In genomic region chr10:20171209-20171608, GRCm38 (mm10) we compare ENCODE assay signal across 9 mouse cellular contexts. TPM values are rescaled to one million over a fixed set of nuclear protein-coding genes. Genes with fewer than 3 reads are reported as not detected.
DNase-seq lines count a peak whose midpoint lies in the region; ATAC-seq and TF ChIP-seq lines count a peak whose summit lies in the region.
"Had no signal": no experiment of that assay in that cellular context is flagged by ENCODE, and none has a peak within 500 bp of the region (broad histone marks: within the 10 kb centered on the region; RNA-seq: fewer than 3 reads in every experiment).

No protein-coding gene starts in this region.

- H3K4me1 ChIP-seq in intestine, embryonic 14.5 days (replicated peaks; ENCODE audit: control insufficient read depth, insufficient read depth, low read length): peaks cover 13% of the 10 kb centered on the region; the same call in 1 of the 2 replicates
- H3K4me1 ChIP-seq in intestine, embryonic 15.5 days (replicated peaks): peaks cover 22% of the 10 kb centered on the region
- H3K4me1 ChIP-seq in embryonic facial prominence, embryonic 13.5 days: peaks cover 19% of the 10 kb centered on the region
- H3K4me1 ChIP-seq in kidney, adult 2 months (ENCODE audit: control insufficient read depth, insufficient read depth, low read length): peaks cover 32% of the 10 kb centered on the region
- peaks cover 6% of the 10 kb centered on the region for H3K4me1 ChIP-seq in midbrain, postnatal 0 days (ENCODE audit: insufficient read depth, low read length)

- no peak overlapping the region for H3K4me3 ChIP-seq in intestine, embryonic 14.5 days (ENCODE audit: low read depth, low read length)
- no peak overlapping the region for H3K4me3 ChIP-seq in intestine, embryonic 15.5 days (replicated peaks)
- no peak overlapping the region for H3K4me3 ChIP-seq in embryonic facial prominence, embryonic 13.5 days
- no peak overlapping the region for H3K4me3 ChIP-seq in kidney, adult 2 months (ENCODE audit: insufficient read depth, low read depth, low read length)
- H3K4me3 ChIP-seq in midbrain, postnatal 0 days (ENCODE audit: low read depth, low read length): peak overlapping the region; percentile 34

- H3K27me3 ChIP-seq in intestine, embryonic 14.5 days (replicated peaks; ENCODE audit: control insufficient read depth, insufficient read depth, low read length): no peaks in the 10 kb centered on the region
- no peaks in the 10 kb centered on the region for H3K27me3 ChIP-seq in intestine, embryonic 15.5 days (replicated peaks)
- H3K27me3 ChIP-seq in embryonic facial prominence, embryonic 13.5 days: no peaks in the 10 kb centered on the region
- H3K27me3 ChIP-seq in kidney, adult 2 months (replicated peaks; ENCODE audit: control insufficient read depth, insufficient read depth, low read length): no peaks in the 10 kb centered on the region
- no peaks in the 10 kb centered on the region for H3K27me3 ChIP-seq in midbrain, postnatal 0 days (ENCODE audit: insufficient read depth, low read length)

- H3K27ac ChIP-seq in intestine, embryonic 14.5 days (ENCODE audit: low read depth): no peak overlapping the region
- H3K27ac ChIP-seq in intestine, embryonic 15.5 days: no peak overlapping the region
- H3K27ac ChIP-seq in embryonic facial prominence, embryonic 13.5 days: no peak overlapping the region
- peak overlapping the region; percentile 28; the same call in 1 of the 2 replicates for H3K27ac ChIP-seq in kidney, adult 2 months (ENCODE audit: insufficient read depth, low read depth, low read length)
- peak overlapping the region; percentile 63 for H3K27ac ChIP-seq in midbrain, postnatal 0 days (ENCODE audit: low read depth, low read length)
- H3K27ac ChIP-seq: macrophage had no signal

- TF ChIP-seq CTCF in kidney, adult 2 months (conservative IDR thresholded peaks at IDR 0.05; ENCODE audit: insufficient read depth, insufficient read length, low read depth, low read length): no peak
- no peak for TF ChIP-seq CTCF in midbrain, postnatal 0 days (IDR thresholded peaks at IDR 0.05)

- H3K4me2 ChIP-seq in intestine, embryonic 14.5 days (ENCODE audit: low read length): peak overlapping the region; percentile 44
- H3K4me2 ChIP-seq in intestine, embryonic 15.5 days (replicated peaks): no peak overlapping the region
- H3K4me2 ChIP-seq in embryonic facial prominence, embryonic 13.5 days: peak overlapping the region; percentile 62
- H3K4me2 ChIP-seq in midbrain, postnatal 0 days (ENCODE audit: low read depth, low read length, poor library complexity, severe bottlenecking): peak overlapping the region; percentile 76

- no peaks in the 10 kb centered on the region for H3K9me3 ChIP-seq in intestine, embryonic 14.5 days (ENCODE audit: control insufficient read depth, low read length)
- H3K9me3 ChIP-seq in intestine, embryonic 15.5 days: no peaks in the 10 kb centered on the region
- H3K9me3 ChIP-seq in embryonic facial prominence, embryonic 13.5 days: no peaks in the 10 kb centered on the region
- H3K9me3 ChIP-seq in midbrain, postnatal 0 days (ENCODE audit: low read length): no peaks in the 10 kb centered on the region

- ATAC-seq in intestine, embryonic 14.5 days (replicated peaks; ENCODE audit: low FRiP score, low TSS enrichment, low read depth): no peak
- ATAC-seq in intestine, embryonic 15.5 days: no peak; the same call in 1 of the 2 replicates
- ATAC-seq in embryonic facial prominence, embryonic 13.5 days (ENCODE audit: insufficient number of reproducible peaks, insufficient read depth, low FRiP score, low TSS enrichment, low read depth): no peak
- ATAC-seq in midbrain, postnatal 0 days (ENCODE audit: low FRiP score): peak; percentile 26; the same call in 1 of the 2 replicates

- 70% methylated on average over 12 of the region's 12 CpGs for WGBS in intestine, embryonic 14.5 days
- 80% methylated on average over 12 of the region's 12 CpGs for WGBS in intestine, embryonic 15.5 days
- 56% methylated on average over 12 of the region's 12 CpGs for WGBS in embryonic facial prominence, embryonic 13.5 days
- 40% methylated on average over 12 of the region's 12 CpGs for WGBS in kidney, adult 2 months
- 34% methylated on average over 12 of the region's 12 CpGs for WGBS in midbrain, postnatal 0 days

- no peaks in the 10 kb centered on the region for H3K36me3 ChIP-seq in intestine, embryonic 14.5 days (ENCODE audit: control insufficient read depth, insufficient read depth, low read length)
- H3K36me3 ChIP-seq in intestine, embryonic 15.5 days: no peaks in the 10 kb centered on the region
- H3K36me3 ChIP-seq in embryonic facial prominence, embryonic 13.5 days: no peaks in the 10 kb centered on the region
- no peaks in the 10 kb centered on the region for H3K36me3 ChIP-seq in kidney, adult 2 months (ENCODE audit: control insufficient read depth, insufficient read depth, low read length)
- H3K36me3 ChIP-seq in midbrain, postnatal 0 days (ENCODE audit: insufficient read depth, low read length): no peaks in the 10 kb centered on the region

- no peak for TF ChIP-seq POLR2A in kidney, adult 2 months (IDR thresholded peaks at IDR 0.05; ENCODE audit: low read depth, low read length)

- no peak for DNase-seq in intestine, embryonic 14.5 days (ENCODE audit: low spot score)
- DNase-seq in kidney, adult 2 months: peak; percentile 80
- DNase-seq in midbrain, postnatal 0 days (ENCODE audit: low spot score): no peak
- no peak for DNase-seq in lung, postnatal 4 days
- no peak for DNase-seq in thymus, postnatal 4 days
- no peak for DNase-seq in spleen, adult 12 weeks (ENCODE audit: low spot score)

- no peak overlapping the region for H3K9ac ChIP-seq in intestine, embryonic 14.5 days (ENCODE audit: low read length)
- no peak overlapping the region for H3K9ac ChIP-seq in intestine, embryonic 15.5 days
- H3K9ac ChIP-seq in embryonic facial prominence, embryonic 13.5 days: no peak overlapping the region
- H3K9ac ChIP-seq in midbrain, postnatal 0 days (replicated peaks; ENCODE audit: low read length, poor library complexity, severe bottlenecking): peak overlapping the region; percentile 52

RNA-seq across cellular contexts. Expression of gene Map7, which starts 22.9 kb away (rescaled TPM):
- polyA plus RNA-seq in intestine, embryonic 14.5 days (2014; fragmentation: Nextera tagmentation; extraction: Ambion mirVana): 18.9 and 20.1 TPM in 2 replicates
- polyA plus RNA-seq in intestine, embryonic 15.5 days (2015; fragmentation: Nextera tagmentation; extraction: Ambion mirVana): 36.6 and 37.5 TPM in 2 replicates
- 12.6 and 13.7 TPM in 2 replicates for polyA plus RNA-seq in embryonic facial prominence, embryonic 13.5 days (2015; fragmentation: Nextera tagmentation; extraction: Ambion mirVana)
- polyA plus RNA-seq in kidney, adult 2 months (2012; rRNA removed): 30.0 and 31.6 TPM in 2 replicates
- 8.3 and 13.9 TPM in 2 replicates for total RNA-seq in midbrain, postnatal 0 days (2014; rRNA removed)
- 6.6 and 8.7 TPM in 2 replicates for polyA plus RNA-seq in midbrain, postnatal 0 days (2015; fragmentation: Nextera tagmentation; extraction: Ambion mirVana)

Comparison
In these comparisons a context has a peak if more than half of its experiments do, and no peak if none do; other contexts are left out.
1. H3K27ac ChIP-seq: peak in kidney, adult 2 months (single experiment) and midbrain, postnatal 0 days (single experiment); none in intestine, embryonic 14.5 days (single experiment), intestine, embryonic 15.5 days (single experiment) and embryonic facial prominence, embryonic 13.5 days (single experiment).